Mouse (Mus musculus): ENCODE measurements around the gene Cgnl1.

The Cgnl1 gene

GRCm38 (mm10) chr9:71578896-71579564 is 192.4 kb downstream of the Cgnl1 start:
- no peak for DNase-seq (ENCODE audit: low spot score)

All from ovary, postnatal 14 days (tissue).